24 mouse cellular contexts compared by ENCODE assay signal in genomic region chr1:161769329-161769728, GRCm38 (mm10). TPM values are rescaled to one million over a fixed set of nuclear protein-coding genes. Genes with fewer than 3 reads are reported as not detected.
A peak's percentile ranks its signal among the peaks of the same experiment; 100 is the strongest.
DNase-seq lines count a peak whose midpoint lies in the region; ATAC-seq lines count a peak whose summit lies in the region.
"Had no signal": no experiment of that assay in that cellular context is flagged by ENCODE, and none has a peak within 500 bp of the region (broad histone marks: within the 10 kb centered on the region; RNA-seq: fewer than 3 reads in every experiment).

No protein-coding gene starts in this region.

- H3K27me3 ChIP-seq in heart, embryonic 12.5 days (replicated peaks), result no peaks in the 10 kb centered on the region
- H3K27me3 ChIP-seq: CH12.LX had no signal

- no peaks in the 10 kb centered on the region for H3K36me3 ChIP-seq in heart, embryonic 12.5 days
- H3K36me3 ChIP-seq: G1E had no signal

- WGBS in heart, embryonic 12.5 days, result 81% methylated on average over 1 of the region's 1 CpGs

- no peak overlapping the region for H3K4me3 ChIP-seq in heart, embryonic 12.5 days

- peak; percentile 53 for DNase-seq in ES-CJ7 (ENCODE audit: low read depth, low spot score)
- peak; percentile 31 for DNase-seq in ZHBTc4 (ENCODE audit: low read depth, low spot score)
- DNase-seq: adrenal gland, adult 2 months; adrenal gland, adult 8-10 months; adrenal gland, postnatal 10 days; adrenal gland, postnatal 14 days; adrenal gland, postnatal 25 days; adrenal gland, postnatal 36 days; B cell, adult 2 months; cerebellum, adult 11 months; cerebellum, adult 11-12 months; cerebellum, adult 18-20 months; cerebellum, adult 2 months; cerebellum, adult 8-10 months had no signal

- H3K4me1 ChIP-seq in heart, embryonic 12.5 days (replicated peaks), result peaks cover 8% of the 10 kb centered on the region

- no peak overlapping the region for H3K4me2 ChIP-seq in heart, embryonic 12.5 days

- ATAC-seq in megakaryocyte progenitor cell, adult 5-6 weeks (replicated peaks; ENCODE audit: poor library complexity), result no peak
- no peak for ATAC-seq in heart, embryonic 12.5 days (ENCODE audit: insufficient number of reproducible peaks, low FRiP score)
- ATAC-seq: activated CD4-positive, CD25-positive, alpha-beta regulatory T cell, adult 4 months; CD4-positive, CD25-positive, alpha-beta regulatory T cell, adult 4 months; Patski had no signal

- no peak overlapping the region for H3K9ac ChIP-seq in heart, embryonic 12.5 days

- no peak overlapping the region for H3K27ac ChIP-seq in heart, embryonic 12.5 days (ENCODE audit: poor library complexity, severe bottlenecking)

- no peaks in the 10 kb centered on the region for H3K9me3 ChIP-seq in heart, embryonic 12.5 days (replicated peaks)
- H3K9me3 ChIP-seq: G1E had no signal

RNA-seq across cellular contexts. Expression of gene Fasl, which starts 19.0 kb away (rescaled TPM):
- total RNA-seq in megakaryocyte progenitor cell, adult 5-6 weeks (2015), result not detected in 2 replicates
- 0.25 TPM in 1 of 2 replicates, not detected in the other for total RNA-seq in megakaryocyte progenitor cell, adult 5-6 weeks (2017)
- polyA plus RNA-seq in heart, embryonic 12.5 days (2016; fragmentation: Nextera tagmentation; extraction: Ambion mirVana), result not detected in 2 replicates
- total RNA-seq: adrenal gland, adult 2 months; adrenal gland, postnatal 10 days; adrenal gland, postnatal 14 days; adrenal gland, postnatal 25 days; adrenal gland, postnatal 4 days; MEL had no signal
- polyA plus RNA-seq: adrenal gland, adult 2 months; C2C12; G1E; Patski had no signal
